Mouse (Mus musculus) liver, adult 2 months (tissue): ENCODE results near the gene 6030408B16Rik. TPM values are rescaled to one million over a fixed set of nuclear protein-coding genes. Genes with fewer than 3 reads are reported as not detected.
A peak's percentile ranks its signal among the peaks of the same experiment; 100 is the strongest.

Source experiments
- DNase-seq: peaks from one replicate; pipeline ENCODE4 v3.0.0-alpha.2; 2011; ENCODE audit warnings: low read depth, low spot score; ENCODE audit errors: extremely low read depth
- H3K27ac ChIP-seq: fragments of 200-500 bp; replicated peaks from 2 replicates; pipeline ENCODE4 v1.5.1; 2012; ENCODE audit warnings: low read depth, mild to moderate bottlenecking, control low read depth, inconsistent platforms, low read length; ENCODE audit not compliant: insufficient read depth
- H3K27me3 ChIP-seq: fragments of 200-500 bp; 2 replicates; pipeline ENCODE4 v1.6.1; 2012; ENCODE audit warnings: mild to moderate bottlenecking, moderate library complexity, low read length, inconsistent platforms; ENCODE audit not compliant: control insufficient read depth, insufficient read depth
- H3K36me3 ChIP-seq: fragments of 200-500 bp; 2 replicates; pipeline ENCODE4 v1.6.1; 2012; ENCODE audit warnings: low read length, inconsistent platforms; ENCODE audit not compliant: control insufficient read depth, insufficient read depth
- H3K4me1 ChIP-seq: fragments of 200-500 bp; 2 replicates; pipeline ENCODE4 v1.6.1; 2011; ENCODE audit warnings: low read length; ENCODE audit not compliant: control insufficient read depth, insufficient read depth
- H3K4me3 ChIP-seq: fragments of 200-500 bp; 2 replicates; pipeline ENCODE4 v1.5.1; 2011; ENCODE audit warnings: low read depth, mild to moderate bottlenecking, control low read depth, low read length, moderate library complexity; ENCODE audit not compliant: insufficient read depth
- H3K79me2 ChIP-seq: fragments of 200-500 bp; 2 replicates; pipeline ENCODE4 v1.6.1; 2012; ENCODE audit warnings: inconsistent platforms, mild to moderate bottlenecking, low read length, moderate library complexity; ENCODE audit not compliant: control insufficient read depth, insufficient read depth
- H3K9ac ChIP-seq: fragments of 200-500 bp; 2 replicates; pipeline ENCODE4 v1.6.1; 2012; ENCODE audit warnings: low read depth, mild to moderate bottlenecking, control low read depth, inconsistent platforms, low read length
- CTCF ChIP-seq: fragments of 200-500 bp; IDR thresholded peaks from 2 replicates; pipeline ENCODE4 v1.5.1; 2011; ENCODE audit warnings: low read depth, low read length, control low read depth
- POLR2A ChIP-seq: fragments of 200-500 bp; IDR thresholded peaks from 2 replicates; pipeline ENCODE4 v1.6.1; 2011; ENCODE audit warnings: low read length, control low read depth; ENCODE audit not compliant: insufficient read depth; ENCODE audit errors: extremely low read depth
- WGBS: fragments of 180-500 bp; shearing (Covaris S2); methylation state at CpG from one replicate; pipeline ENCODE4 v1.1.7; 2018; 5-methylcytosine and 5-hydroxymethylcytosine counted together
- polyA plus RNA-seq: library from polyadenylated mRNA; depleted of rRNA; stranded (reverse); fragments of >200 nt; gene quantifications from 2 replicates; pipeline ENCODE4 v1.2.3, GENCODE M21; 2012
- total RNA-seq: library from RNA; depleted of rRNA; stranded (reverse); fragments of >200 nt; gene quantifications from 2 replicates; pipeline ENCODE4 v1.2.3, GENCODE M21; 2014

The 6030408B16Rik gene
- total and polyA plus RNA-seq, 2 experiments: not detected

DNA sequence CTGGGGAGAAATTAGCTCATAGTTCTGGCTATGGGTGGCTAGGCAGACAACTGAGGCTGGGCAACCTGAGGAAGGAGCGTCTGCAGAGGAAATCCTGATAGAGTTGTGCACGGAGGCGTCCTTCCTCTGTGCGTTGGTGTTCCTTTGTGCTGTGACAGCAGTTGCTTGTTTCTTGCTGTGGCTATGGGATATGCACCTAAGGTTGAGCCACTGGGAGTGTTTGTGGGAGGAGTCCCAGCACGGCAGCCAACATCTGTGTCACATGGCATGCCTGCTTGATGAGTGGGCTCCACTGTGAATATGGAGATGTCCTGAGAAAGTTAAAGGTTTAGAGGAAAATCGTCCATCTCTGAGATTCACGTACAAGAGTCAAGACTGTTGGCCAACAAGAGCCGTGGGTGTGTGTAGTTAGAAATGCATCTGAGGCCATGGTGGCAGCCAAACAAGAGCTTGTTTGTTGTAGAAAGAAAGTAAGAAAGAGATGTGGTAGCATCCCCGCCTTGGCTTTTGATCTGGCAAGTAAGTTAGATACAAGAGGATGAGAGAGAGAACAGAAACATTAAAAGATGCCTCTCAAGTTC is 42.7 kb upstream of the 6030408B16Rik start:
- no peaks in the 10 kb centered on the region for H3K79me2 ChIP-seq
- no peak overlapping the region for H3K4me3 ChIP-seq
- H3K9ac ChIP-seq: no peak overlapping the region
- 82% methylated on average over 9 of the region's 9 CpGs for WGBS
- TF ChIP-seq POLR2A (no peak), CTCF (no peak)
- H3K4me1 ChIP-seq: peaks cover 11% of the 10 kb centered on the region
- no peaks in the 10 kb centered on the region for H3K27me3 ChIP-seq
- H3K27ac ChIP-seq: no peak overlapping the region
- no peak for DNase-seq
- no peaks in the 10 kb centered on the region for H3K36me3 ChIP-seq

GRCm38 (mm10) chr15:101251930-101252329 is 41.1 kb upstream of the 6030408B16Rik start:
- Histone ChIP-seq H3K4me3 (no peak overlapping the region), H3K36me3 (no peaks in the 10 kb centered on the region), H3K79me2 (no peaks in the 10 kb centered on the region), H3K4me1 (peaks cover 9% of the 10 kb centered on the region), H3K27me3 (no peaks in the 10 kb centered on the region), H3K27ac (no peak overlapping the region), H3K9ac (no peak overlapping the region)
- DNase-seq: no peak
- WGBS: 94% methylated on average over 5 of the region's 5 CpGs
- TF ChIP-seq CTCF: no peak
- TF ChIP-seq POLR2A: no peak

DNA sequence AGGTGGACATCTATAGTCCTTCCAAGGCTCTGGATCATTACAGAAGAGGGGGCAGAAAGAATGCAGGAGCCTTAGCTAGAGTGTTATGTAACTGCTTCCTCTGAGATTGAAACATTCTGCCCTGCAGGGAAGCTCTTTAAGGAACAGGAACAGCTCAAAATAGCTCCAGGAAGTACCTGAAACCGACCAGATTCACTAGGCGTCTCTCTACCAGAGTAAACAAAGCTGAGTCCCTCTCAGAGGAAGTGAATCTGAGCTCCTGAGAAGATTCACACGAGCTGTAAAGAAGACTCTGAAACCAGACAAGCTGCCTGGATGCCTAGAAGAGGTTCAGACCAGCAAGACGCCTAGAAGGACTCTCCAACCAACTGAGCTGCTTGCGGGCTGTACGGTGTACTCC is 40.4 kb upstream of the 6030408B16Rik start:
- WGBS: 82% methylated on average over 6 of the region's 6 CpGs

DNA sequence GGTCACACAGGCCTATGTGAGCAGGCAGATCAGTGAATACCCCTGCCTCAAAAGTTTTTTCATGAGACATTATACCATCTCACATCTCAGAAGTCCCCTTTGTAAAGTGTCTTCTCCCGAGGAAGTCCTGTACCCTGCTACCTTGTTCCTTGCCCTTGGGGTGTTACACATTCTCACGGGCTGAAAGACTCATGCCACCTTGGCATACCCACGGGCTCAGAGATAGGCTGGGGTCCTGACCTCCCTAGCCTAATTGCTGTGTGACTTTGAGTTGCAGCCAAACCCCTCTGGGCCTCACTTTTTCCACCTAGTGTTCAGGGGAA is 39.5 kb upstream of the 6030408B16Rik start:
- Histone ChIP-seq H3K79me2 (no peaks in the 10 kb centered on the region), H3K27ac (no peak overlapping the region), H3K4me3 (peak overlapping the region; percentile 72), H3K27me3 (no peaks in the 10 kb centered on the region), H3K36me3 (no peaks in the 10 kb centered on the region), H3K9ac (peak overlapping the region; percentile 52; the same call in 1 of the 2 replicates), H3K4me1 (peaks cover 2% of the 10 kb centered on the region)
- 45% methylated on average over 3 of the region's 3 CpGs for WGBS
- TF ChIP-seq CTCF (no peak), POLR2A (no peak)
- no peak for DNase-seq

More for the DNA sequence above, 40.4 kb upstream of the 6030408B16Rik start:
- TF ChIP-seq POLR2A (no peak), CTCF (no peak)
- no peak overlapping the region for H3K27ac ChIP-seq
- peaks cover 5% of the 10 kb centered on the region for H3K4me1 ChIP-seq
- no peak overlapping the region for H3K9ac ChIP-seq
- H3K27me3 ChIP-seq: no peaks in the 10 kb centered on the region
- peak; percentile 40 for DNase-seq
- no peaks in the 10 kb centered on the region for H3K79me2 ChIP-seq
- H3K4me3 ChIP-seq: no peak overlapping the region
- no peaks in the 10 kb centered on the region for H3K36me3 ChIP-seq

- H3K79me2 ChIP-seq: no peaks in the 10 kb centered on the region
- no peak for TF ChIP-seq CTCF
- TF ChIP-seq POLR2A: no peak
- no peaks in the 10 kb centered on the region for H3K36me3 ChIP-seq
- H3K4me3 ChIP-seq: peak within 1 kb of the TSS; percentile 72
- no peak within 1 kb of the TSS for H3K27ac ChIP-seq
- H3K27me3 ChIP-seq: no peaks in the 10 kb centered on the region
- WGBS: 5% methylated on average over 80 of the region's 82 CpGs
- peaks cover 2% of the 10 kb centered on the region for H3K4me1 ChIP-seq
- H3K9ac ChIP-seq: peak within 1 kb of the TSS; percentile 81
- DNase-seq: peak; percentile 48
These were observed 38.9 kb upstream of the 6030408B16Rik start, which contains the start of gene Nr4a1 for GRCm38 (mm10) chr15:101253886-101254795. Gene Nr4a1 (plus strand): TSS chr15:101254269.
